Mouse (Mus musculus): ENCODE data around the gene Mdm2. TPM values are rescaled to one million over a fixed set of nuclear protein-coding genes. Genes with fewer than 3 reads are reported as not detected.

The Mdm2 gene
- total RNA-seq, 2 experiments from 2014 or later: 48.4 to 51.8 TPM

DNA sequence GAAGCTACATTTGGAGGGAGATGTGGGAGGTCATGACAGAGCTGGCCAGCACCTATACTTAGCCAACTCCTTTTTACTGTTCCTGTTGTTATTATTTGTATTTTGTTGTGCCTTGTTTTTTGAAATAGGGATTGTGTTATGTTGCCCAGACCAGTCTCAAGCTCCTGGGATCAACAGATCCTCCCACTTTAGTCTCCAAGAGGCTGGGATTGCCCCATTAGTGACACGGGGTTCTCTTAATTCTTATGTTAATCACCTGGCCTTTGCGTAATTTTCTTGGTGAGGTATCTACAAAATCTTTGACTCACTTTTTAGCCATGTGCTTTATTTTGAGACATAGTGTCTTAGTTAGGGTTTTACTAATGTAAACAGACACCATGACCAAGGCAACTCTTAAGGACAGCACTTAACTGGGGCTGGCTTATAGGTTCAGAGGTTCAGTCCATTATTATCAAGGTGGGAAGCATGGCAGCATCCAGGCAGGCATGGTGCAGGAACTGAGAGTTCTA lies 62.5 kb downstream of the Mdm2 start:
- no peak for DNase-seq
- intact Hi-C loops (cut with DNase I): no loop called here

DNA sequence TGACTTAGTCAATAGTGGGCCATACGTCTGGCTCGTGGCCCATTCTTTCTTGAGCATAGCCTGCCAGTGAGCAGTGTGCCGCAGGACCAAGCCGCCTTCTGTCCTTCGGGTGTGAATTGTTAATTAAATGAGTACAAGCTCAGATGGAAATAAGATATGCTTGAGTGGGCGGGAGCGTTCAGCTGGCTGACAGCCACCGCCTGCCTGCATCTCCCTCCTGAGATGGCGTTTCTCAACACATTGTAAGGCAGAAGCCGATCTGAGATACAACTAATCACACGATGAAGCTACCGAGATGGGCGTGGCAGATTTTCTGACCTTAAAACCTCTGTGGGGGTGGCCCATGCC lies 63.4 kb downstream of the Mdm2 start:
- no peak for DNase-seq
- intact Hi-C loops (cut with DNase I): no loop called here

DNA sequence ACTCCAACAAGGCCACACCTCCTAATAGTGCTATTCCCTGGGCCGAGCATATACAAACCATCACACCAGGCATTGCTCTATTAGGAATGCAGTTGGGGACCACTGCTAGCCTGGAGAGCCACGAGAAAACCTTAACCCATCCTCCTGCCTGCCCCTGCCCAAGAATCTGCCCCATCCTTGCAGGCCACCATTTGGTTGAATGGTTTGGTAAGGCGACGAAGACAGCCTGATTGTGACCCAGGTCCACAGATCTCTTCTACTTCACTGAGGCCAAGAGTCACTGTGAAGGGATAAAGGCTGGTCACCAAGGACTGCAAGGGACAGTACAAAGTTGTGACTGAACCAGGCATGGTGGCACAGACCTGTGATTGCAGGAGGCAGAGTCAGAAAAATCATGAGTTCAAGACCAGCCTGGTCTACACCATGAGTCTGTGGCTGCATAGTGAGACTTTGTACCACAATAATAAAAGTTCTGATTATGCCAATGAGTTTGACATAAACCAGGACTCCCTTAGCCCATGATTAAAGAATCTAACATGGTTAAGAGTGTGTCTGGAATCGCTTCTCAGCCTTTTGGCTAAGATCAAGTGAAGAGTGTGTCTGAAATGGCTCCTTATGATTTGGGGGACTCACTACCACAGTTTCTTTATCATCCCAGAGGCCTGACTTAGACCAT lies 63.9 kb downstream of the Mdm2 start:
- intact Hi-C loops (cut with DNase I): no loop called here
- DNase-seq: no peak

DNA sequence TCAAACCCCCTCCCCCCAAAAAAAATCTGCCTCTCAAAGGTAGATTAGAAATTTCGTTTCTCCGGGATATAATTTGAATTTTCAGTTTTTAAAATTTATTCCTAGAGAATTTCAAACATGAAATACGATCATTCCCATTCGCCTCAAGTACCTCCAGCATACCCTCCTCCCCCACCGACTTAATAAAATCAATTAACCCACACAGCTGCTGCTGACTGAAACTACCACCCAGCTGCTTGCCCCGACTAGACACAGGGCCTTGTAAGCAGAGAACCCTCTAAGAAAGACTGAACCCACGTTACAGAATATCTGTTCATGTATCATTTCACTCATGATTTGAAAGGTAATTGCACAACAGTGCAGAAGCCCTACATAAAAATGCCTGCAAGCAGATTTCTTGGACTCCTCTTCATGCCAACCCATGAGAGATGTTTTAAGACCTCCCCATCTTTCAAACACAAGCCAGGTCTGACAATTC lies 65.0 kb downstream of the Mdm2 start:
- no peak for DNase-seq
- intact Hi-C loops (cut with DNase I): no loop called here

DNA sequence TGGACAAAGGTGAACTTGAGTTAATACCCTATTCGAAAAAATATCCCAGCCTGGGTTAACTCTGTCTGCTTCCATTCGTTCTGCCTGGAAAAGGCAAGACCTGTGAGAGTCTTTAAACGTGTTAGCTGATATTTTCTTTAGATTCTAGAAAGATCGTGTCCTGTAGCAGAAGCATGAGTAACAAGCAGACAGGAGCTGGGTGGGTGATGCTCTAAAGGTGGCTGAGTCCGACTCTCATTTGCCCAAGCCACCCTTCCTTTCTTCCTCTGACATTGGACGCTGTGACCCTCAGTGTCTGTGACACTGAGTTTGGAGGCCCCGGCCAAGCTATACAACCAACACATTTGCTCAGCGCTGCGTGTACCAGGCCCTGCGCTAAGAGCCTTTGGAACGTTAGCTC lies 65.7 kb downstream of the Mdm2 start:
- intact Hi-C loops (cut with DNase I): no loop called here
- no peak for DNase-seq

DNA sequence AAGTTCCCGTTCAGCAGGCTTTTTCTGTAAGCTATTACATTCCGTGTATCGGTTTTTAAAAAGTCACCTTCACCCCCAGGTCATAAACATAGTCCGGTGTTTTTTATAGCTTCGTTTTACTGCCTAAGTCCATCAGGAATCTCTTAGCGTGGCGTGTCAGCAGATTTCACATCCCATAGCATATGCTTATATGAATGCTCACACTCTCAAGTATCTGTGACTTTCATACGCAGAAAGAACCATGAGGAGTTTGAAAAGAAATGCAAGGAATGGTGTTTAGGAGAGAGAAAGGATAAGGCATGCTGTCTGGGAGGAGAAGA lies 66.2 kb downstream of the Mdm2 start:
- intact Hi-C loops (cut with DNase I): no loop called here
- no peak for DNase-seq

DNA sequence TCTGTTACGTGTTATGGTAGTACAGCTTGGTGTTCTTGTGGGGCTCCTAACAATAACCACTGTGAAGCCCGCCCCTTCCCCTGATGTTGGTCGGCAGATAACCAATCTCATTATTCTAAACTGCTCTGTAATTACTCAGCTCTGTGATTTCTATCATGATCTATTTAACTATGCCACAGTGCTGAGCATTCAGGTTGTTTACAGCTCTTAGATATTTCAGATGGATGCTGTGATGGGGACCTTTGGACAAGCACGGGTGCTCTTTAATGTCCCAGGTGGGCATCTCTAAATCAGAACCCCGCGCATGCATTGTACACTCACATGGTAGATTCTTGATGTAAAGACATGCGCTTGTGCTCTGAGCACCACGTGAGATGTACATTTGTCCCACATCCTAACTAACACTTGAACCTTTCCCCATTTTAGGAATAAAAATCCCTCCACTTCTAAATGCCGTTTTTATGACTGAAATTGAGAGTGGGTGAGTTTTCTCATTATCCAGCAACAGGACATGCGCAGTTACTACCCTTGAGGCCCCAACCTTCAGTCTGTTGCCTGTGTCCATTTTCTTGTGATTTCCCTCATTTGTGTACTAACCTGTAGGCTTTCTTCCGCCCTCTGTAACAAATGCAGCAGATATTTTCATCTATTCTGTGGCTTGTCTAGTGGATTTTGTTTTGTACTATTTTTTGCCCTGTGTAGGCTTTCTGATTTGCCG lies 66.7 kb downstream of the Mdm2 start:
- intact Hi-C loops (cut with DNase I): no loop called here
- DNase-seq: no peak

DNA sequence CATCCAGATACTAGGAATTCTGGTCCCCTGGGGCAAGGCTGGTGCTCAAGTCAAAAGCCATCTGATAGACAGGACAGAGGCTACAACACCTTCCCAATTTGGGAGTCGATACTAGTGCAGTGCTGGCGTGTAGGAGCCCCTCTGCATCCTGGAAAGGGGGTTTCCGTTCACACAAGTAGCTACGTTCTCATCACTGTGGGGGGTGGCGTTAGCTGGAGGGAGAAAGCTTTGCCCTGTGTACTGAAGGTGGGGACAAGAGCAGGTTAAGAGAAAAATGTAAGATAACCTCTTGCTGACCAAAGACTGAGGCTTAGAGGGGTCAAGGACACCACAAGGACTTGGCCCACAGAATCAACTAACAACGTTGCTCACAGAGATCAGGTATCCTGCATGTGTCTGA lies 67.3 kb downstream of the Mdm2 start:
- intact Hi-C loops (cut with DNase I): no loop called here

DNA sequence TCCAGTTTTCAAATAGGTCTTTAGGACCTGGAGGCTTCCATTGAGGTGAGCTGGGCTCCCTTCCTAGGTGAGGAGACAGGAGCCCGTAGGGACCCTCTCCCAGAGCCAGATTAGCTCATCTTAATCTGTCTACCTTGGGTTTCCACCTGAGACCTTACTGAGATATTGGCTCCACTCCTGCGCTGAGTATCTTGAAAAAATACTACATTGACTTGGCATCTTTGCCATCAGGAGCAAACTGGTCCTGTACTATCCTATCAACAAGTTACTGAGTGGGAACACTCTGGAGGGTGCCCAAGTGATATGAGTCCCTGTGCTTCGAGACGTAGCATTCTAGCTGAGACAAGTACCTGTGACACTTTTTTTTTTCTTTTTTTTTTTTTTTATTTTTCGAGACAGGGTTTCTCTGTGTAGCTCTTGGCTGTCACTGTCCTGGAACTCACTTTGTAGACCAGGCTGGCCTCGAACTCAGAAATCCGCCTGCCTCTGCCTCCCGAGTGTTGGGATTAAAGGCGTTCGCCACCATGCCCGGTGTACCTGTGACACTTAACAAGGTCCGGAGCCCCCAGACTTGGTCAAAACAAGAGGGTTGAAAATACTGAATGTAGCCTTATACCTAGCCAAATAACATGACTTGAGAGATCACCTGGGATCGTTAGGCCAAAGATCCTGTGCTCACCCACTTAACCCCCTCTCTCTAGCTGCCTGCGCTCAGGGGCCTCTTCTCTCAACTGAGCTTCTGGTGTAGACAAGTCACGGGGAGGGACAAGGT lies 67.9 kb downstream of the Mdm2 start:
- intact Hi-C loops (cut with DNase I): no loop called here
- DNase-seq: no peak

More for the DNA sequence above, 67.3 kb downstream of the Mdm2 start:
- DNase-seq: no peak

DNA sequence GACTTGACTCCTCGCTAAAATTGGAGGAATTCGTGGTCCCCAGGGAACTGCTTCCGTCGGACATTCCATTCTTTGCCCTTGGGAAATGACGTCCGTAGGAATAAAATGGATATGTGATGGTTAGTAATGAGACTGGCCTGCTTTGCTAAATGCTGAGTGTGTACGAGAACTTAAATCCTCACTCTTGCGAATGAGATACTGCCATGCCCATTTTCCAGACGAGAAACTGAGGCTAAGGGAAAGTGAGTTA lies 68.4 kb downstream of the Mdm2 start:
- intact Hi-C loops (cut with DNase I): no loop called here
- DNase-seq: peak; percentile 27 to 39

DNA sequence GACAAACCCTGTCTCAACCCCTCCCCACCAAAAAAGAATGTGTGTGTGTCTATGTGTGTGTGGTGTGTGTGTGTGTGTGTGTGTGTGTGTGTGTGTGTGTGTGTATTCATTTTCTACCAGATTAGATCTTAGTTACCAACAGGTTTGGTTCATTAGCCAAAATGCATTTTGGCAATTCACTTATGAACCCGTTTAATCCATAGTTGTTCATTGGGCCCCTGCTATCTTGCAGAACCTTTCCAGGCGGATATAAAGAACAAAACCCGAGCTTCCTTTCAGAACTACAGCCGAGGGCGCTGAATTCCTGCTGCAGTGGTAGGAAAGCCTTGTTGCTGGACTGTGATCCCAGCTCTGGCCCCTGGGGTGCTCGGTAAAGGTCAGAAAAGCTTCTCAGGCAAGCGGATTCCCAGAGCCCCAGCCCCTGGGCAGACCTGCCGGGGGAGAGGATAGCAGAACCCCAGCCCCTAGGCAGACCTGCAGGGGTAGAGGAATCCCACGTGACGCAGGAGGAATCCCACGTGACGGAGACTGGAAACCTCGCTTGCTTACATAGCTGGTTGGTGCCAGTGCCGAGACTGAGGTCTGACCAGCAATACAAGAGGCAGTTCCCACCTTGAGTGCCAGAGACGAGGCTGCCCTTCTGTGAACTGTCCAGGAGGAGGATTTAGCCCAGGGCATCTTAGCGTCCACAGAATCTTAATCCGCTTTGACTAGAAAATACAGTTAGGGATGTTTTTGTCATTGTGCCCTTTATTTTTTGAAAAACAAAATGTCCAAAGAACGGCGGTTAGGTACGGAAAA lies 69.0 kb downstream of the Mdm2 start:
- intact Hi-C loops (cut with DNase I): loop anchor here (2.0 kb wide), 1 partner anchor 31 kb away; no protein-coding TSS in a partner anchor
- DNase-seq: peak in 1 of 2 experiments; percentile 30

DNA sequence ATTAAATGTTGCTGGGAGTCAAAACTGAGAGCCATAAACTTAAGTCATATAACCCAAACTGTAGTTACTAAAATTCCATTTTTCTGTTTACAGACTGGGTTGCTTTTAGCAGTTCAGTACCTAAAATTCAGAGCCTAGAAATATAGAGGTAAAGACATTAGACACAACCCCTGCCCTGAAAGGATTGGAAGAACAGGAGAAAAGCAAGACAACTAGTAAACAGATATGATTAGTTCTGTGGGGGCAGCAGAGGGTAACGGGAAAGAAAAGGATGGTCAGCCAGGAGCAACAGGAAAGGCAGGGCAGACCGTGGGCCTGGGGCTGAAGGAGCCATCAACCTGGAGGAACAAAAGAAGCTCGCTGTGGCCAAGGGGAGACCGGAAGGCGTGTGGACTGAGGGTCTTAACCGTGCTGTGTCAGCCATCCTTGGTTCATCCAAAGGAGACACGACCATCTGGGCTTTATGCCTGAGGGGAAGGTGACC lies 69.9 kb downstream of the Mdm2 start:
- no peak for DNase-seq
- intact Hi-C loops (cut with DNase I): loop anchor here (2.0 kb wide), 1 partner anchor 32 kb away; no protein-coding TSS in a partner anchor

DNA sequence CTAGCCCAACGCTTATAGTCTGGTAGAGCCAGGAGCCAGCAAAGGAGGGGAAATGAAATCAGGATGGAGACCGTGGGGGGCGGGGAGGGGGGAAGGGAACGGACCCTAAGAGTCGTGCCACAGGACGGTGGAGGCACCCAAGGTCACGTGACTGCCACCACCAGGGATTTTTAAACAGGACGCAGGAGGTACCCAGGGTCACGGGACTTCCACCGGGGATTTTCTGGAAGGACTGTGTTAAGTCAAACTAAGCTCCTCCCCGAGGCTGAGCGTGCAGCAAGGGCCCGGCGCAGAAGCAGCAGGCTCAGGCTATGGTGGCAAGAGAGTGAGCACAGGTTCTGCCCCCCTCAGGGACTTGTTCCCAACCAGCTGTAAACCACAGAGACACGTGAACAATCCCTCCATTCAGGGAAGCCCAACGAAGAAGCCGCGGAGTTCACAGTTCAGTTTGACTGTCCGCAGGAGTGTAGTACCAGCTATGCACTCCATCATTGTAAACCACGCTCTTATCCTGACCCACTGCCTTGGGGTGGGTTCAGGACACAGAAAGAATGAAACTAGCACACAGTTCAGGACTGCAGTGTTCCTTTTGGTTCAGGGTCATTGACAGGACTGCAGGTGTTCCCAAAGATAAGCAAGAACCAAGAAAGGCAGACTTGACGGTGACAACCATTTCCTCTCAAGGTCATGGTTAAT lies 70.5 kb downstream of the Mdm2 start:
- intact Hi-C loops (cut with DNase I): loop anchor here (2.0 kb wide), 1 partner anchor 33 kb away; no protein-coding TSS in a partner anchor
- DNase-seq: no peak

DNA sequence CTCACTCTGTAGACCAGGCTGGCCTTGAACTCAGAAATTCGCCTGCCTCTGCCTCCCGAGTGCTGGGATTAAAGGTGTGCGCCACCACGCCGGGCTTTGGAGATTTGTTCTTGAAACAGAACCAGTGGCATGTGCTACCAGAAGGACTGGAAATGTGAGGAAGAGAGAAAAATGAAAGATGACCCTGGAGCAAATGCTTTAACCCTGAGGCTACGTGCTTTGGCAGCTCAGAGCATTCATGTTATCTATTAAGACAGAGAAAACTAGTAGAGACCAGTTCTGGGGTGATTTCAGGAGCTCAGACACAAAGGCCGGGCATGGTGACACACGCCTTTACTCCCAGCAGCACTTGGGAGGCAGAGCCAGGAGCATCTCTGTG lies 71.3 kb downstream of the Mdm2 start:
- intact Hi-C loops (cut with DNase I): no loop called here
- DNase-seq: no peak

Other genes with a start within 250 kb of the Mdm2 start
- 1 to 10 TPM; 5.7 to 5.9 TPM for gene Cpm, start 81.3 kb downstream of the Mdm2 start, total RNA-seq (2021)
- gene Slc35e3, start 35.6 kb upstream of the Mdm2 start, total RNA-seq (2021): 1 to 10 TPM; 7.4 to 8.5 TPM
- 10 to 100 TPM; 14.5 to 14.7 TPM for gene Nup107, start 81.9 kb upstream of the Mdm2 start, total RNA-seq (2021)
- 10 to 100 TPM; 89.8 to 96.6 TPM for gene Rap1b, start 135.3 kb upstream of the Mdm2 start, total RNA-seq (2021)

Data from heart, postnatal 10 days (tissue).